5 mouse cellular contexts compared by ENCODE assay signal in genomic region chr11:75283784-75284183, GRCm38 (mm10).
DNase-seq lines count a peak whose midpoint lies in the region; ATAC-seq and TF ChIP-seq lines count a peak whose summit lies in the region.
"Not testable (repeated sequence)": the region's sequence is repeated elsewhere in the genome, so short reads cannot be mapped to it uniquely, and the experiment has no call there.

No protein-coding gene starts in this region.

- H3K79me2 ChIP-seq in CH12.LX (replicated peaks; ENCODE audit: control insufficient read depth, extremely low read depth, insufficient read depth, poor library complexity, severe bottlenecking) = not testable (repeated sequence)

- in situ Hi-C loops in CH12.LX (cut with MboI; ENCODE audit: low pct_ligation_motif_present, low pct_unique_long_range_greater_than_20kb, low sequenced_read_pairs) = loop anchor here (25.0 kb wide), 1 partner anchor 296 kb away; no protein-coding TSS in a partner anchor

- not testable (repeated sequence) for H3K27me3 ChIP-seq in CH12.LX (replicated peaks); midbrain, postnatal 0 days (ENCODE audit: insufficient read depth, low read length)
- H3K27me3 ChIP-seq in kidney, postnatal 0 days (ENCODE audit: insufficient read depth, low read length) = peaks cover 19% of the 10 kb centered on the region; the same call in 1 of the 2 replicates
- peaks cover 13% of the 10 kb centered on the region for H3K27me3 ChIP-seq in liver, embryonic 14.5 days (ENCODE audit: control insufficient read depth, insufficient read depth, low read length)

- TF ChIP-seq RAD21 in CH12.LX (IDR thresholded peaks at IDR 0.05; ENCODE audit: low read depth, low read length) = peak; percentile 12

- TF ChIP-seq EP300 in CH12.LX (IDR thresholded peaks at IDR 0.05; ENCODE audit: low read length); liver, embryonic 14.5 days (IDR thresholded peaks at IDR 0.05; ENCODE audit: low read depth): not testable (repeated sequence)

- dilution Hi-C loops in CH12.LX (cut with MboI; ENCODE audit: extremely low pct_ligation_motif_present, extremely low pct_unique_long_range_greater_than_20kb, low sequenced_read_pairs) = not testable (repeated sequence)

- DNase-seq in CH12.LX (ENCODE audit: extremely low read depth); kidney, postnatal 0 days (ENCODE audit: low spot score); liver, embryonic 14.5 days (ENCODE audit: low read depth in 3 of 3, low spot score in 3 of 3); midbrain, postnatal 0 days (ENCODE audit: low spot score): not testable (repeated sequence)
- DNase-seq in induced T-regulatory cell, adult 2 months (ENCODE audit: low read depth) = peak; percentile 23

- 70% methylated on average over 3 of the region's 3 CpGs for WGBS in kidney, postnatal 0 days
- 50% methylated on average over 3 of the region's 3 CpGs for WGBS in liver, embryonic 14.5 days (ENCODE audit: insufficient replicate concordance)
- WGBS in midbrain, postnatal 0 days = 70% methylated on average over 3 of the region's 3 CpGs

- H3K4me3 ChIP-seq in CH12.LX (replicated peaks in 1 of 3; ENCODE audit: low read depth in 2 of 3, low read length in 2 of 3, poor library complexity in 1 of 3); kidney, postnatal 0 days (replicated peaks; ENCODE audit: low read depth, low read length); liver, embryonic 14.5 days (ENCODE audit: insufficient read depth in 1 of 2, low read depth in 2 of 2, low read length in 2 of 2); midbrain, postnatal 0 days (ENCODE audit: low read depth, low read length): not testable (repeated sequence)

- TF ChIP-seq CTCF in CH12.LX (conservative IDR thresholded peaks at IDR 0.05 in 1 of 2, IDR thresholded peaks at IDR 0.05 in 1 of 2; ENCODE audit: low read depth in 2 of 2, low read length in 2 of 2) = peak in 1 of 2 experiments; percentile 76; a peak in 2 of 4 replicates
- TF ChIP-seq CTCF in kidney, postnatal 0 days (IDR thresholded peaks at IDR 0.05; ENCODE audit: low read depth) = peak; percentile 18; the same call in 1 of the 2 replicates
- peak; percentile 33 for TF ChIP-seq CTCF in liver, embryonic 14.5 days (IDR thresholded peaks at IDR 0.05; ENCODE audit: low read depth)
- peak; percentile 30; the same call in 1 of the 2 replicates for TF ChIP-seq CTCF in midbrain, postnatal 0 days (IDR thresholded peaks at IDR 0.05)

- not testable (repeated sequence) for H3K36me3 ChIP-seq in CH12.LX (replicated peaks in 1 of 2; ENCODE audit: control insufficient read depth in 1 of 2, insufficient read depth in 1 of 2, low read length in 1 of 2); kidney, postnatal 0 days (ENCODE audit: insufficient read depth, low read length); liver, embryonic 14.5 days (replicated peaks; ENCODE audit: control insufficient read depth, insufficient read depth, low read depth); midbrain, postnatal 0 days (ENCODE audit: insufficient read depth, low read length)

- H3K4me1 ChIP-seq in CH12.LX (ENCODE audit: control insufficient read depth in 1 of 2, insufficient read depth in 2 of 2) = peaks cover 36 to 88% of the 10 kb centered on the region in 2 experiments
- H3K4me1 ChIP-seq in kidney, postnatal 0 days (replicated peaks; ENCODE audit: insufficient read depth, low read length) = peaks cover 14% of the 10 kb centered on the region
- H3K4me1 ChIP-seq in liver, embryonic 14.5 days (replicated peaks; ENCODE audit: control insufficient read depth in 2 of 2, insufficient read depth in 2 of 2, low read length in 1 of 2) = peaks cover 18 to 23% of the 10 kb centered on the region in 2 experiments
- peaks cover 24% of the 10 kb centered on the region for H3K4me1 ChIP-seq in midbrain, postnatal 0 days (ENCODE audit: insufficient read depth, low read length)

- H3K9ac ChIP-seq in CH12.LX (ENCODE audit: insufficient read depth, low read depth); kidney, postnatal 0 days (ENCODE audit: low read depth, low read length); liver, embryonic 14.5 days (replicated peaks); midbrain, postnatal 0 days (replicated peaks; ENCODE audit: low read length, poor library complexity, severe bottlenecking): not testable (repeated sequence)

- not testable (repeated sequence) for ATAC-seq in kidney, postnatal 0 days (replicated peaks; ENCODE audit: low FRiP score, low read depth); liver, embryonic 14.5 days (ENCODE audit: insufficient read depth); midbrain, postnatal 0 days (ENCODE audit: low FRiP score)

- not testable (repeated sequence) for H3K9me3 ChIP-seq in CH12.LX (replicated peaks; ENCODE audit: low read length); kidney, postnatal 0 days (replicated peaks; ENCODE audit: low read length); liver, embryonic 14.5 days (ENCODE audit: control insufficient read depth, low read length); midbrain, postnatal 0 days (ENCODE audit: low read length)

- not testable (repeated sequence) for TF ChIP-seq POLR2A in CH12.LX (IDR thresholded peaks at IDR 0.05; ENCODE audit: low read depth, low read length)

- not testable (repeated sequence) for H3K4me2 ChIP-seq in CH12.LX (ENCODE audit: insufficient read depth, low read depth, poor library complexity, severe bottlenecking); kidney, postnatal 0 days (ENCODE audit: low read length); liver, embryonic 14.5 days (ENCODE audit: low read depth); midbrain, postnatal 0 days (ENCODE audit: low read depth, low read length, poor library complexity, severe bottlenecking)

- H3K27ac ChIP-seq in CH12.LX (ENCODE audit: insufficient read depth, low read depth); kidney, postnatal 0 days; liver, embryonic 14.5 days; midbrain, postnatal 0 days (ENCODE audit: low read depth, low read length): not testable (repeated sequence)

TF ChIP-seq in CH12.LX, 34 proteins besides CTCF, POLR2A, EP300 and RAD21:
- TF ChIP-seq MYC (IDR thresholded peaks at IDR 0.05; ENCODE audit: low read depth, low read length) (0 out of 2 replicates have a peak, but pooled peaks have one; percentile 33), SMC3 (IDR thresholded peaks at IDR 0.05; ENCODE audit: low read depth, low read length) (peak; percentile 46)
TF ChIP-seq in CH12.LX: peak in this region for 2; not testable (repeated sequence) for 32.
